Mouse (Mus musculus) adrenal gland, adult 8-10 months (tissue): Measurements from ENCODE around the gene Herc3. TPM values are rescaled to one million over a fixed set of nuclear protein-coding genes. Genes with fewer than 3 reads are reported as not detected.

Experiments
- total RNA-seq, 4 experiments: library from RNA; stranded (reverse); gene quantifications; 2 replicates each; pipeline ENCODE4 v1.2.4; 2022

The Herc3 gene
- total RNA-seq, 4 experiments from 2014 or later = 16.0 to 37.9 (median 23.6) TPM

Other genes with a start within 250 kb of the Herc3 start
- 10 to 100 TPM; 22.6 to 47.4 (median 31.8) TPM for gene Abcg2, start 246.9 kb upstream of the Herc3 start, total RNA-seq
- gene Nap1l5, start 75.6 kb downstream of the Herc3 start, total RNA-seq = 10 to 100 TPM; 27.9 to 53.2 (median 35.6) TPM
- 10 to 100 TPM; 13.0 to 48.9 (median 30.2) TPM for gene Fam13a, start 193.1 kb downstream of the Herc3 start, total RNA-seq